Mouse (Mus musculus) intestine, postnatal 0 days (tissue): Measurements from ENCODE around the gene Padi3. TPM values are rescaled to one million over a fixed set of nuclear protein-coding genes. Genes with fewer than 3 reads are reported as not detected.

Experiments
- ATAC-seq: fragments of 200-750 bp; cut with Nextera tagmentation; 2 replicates; pipeline ENCODE4 v1.8.0; 2017; ENCODE audit warnings: mild to moderate bottlenecking, moderate TSS enrichment, moderate library complexity
- H3K27ac ChIP-seq: fragments of 300-500 bp; sonication (generic); 2 replicates; pipeline ENCODE4 v1.5.1; 2014; ENCODE audit warnings: mild to moderate bottlenecking, low read depth, low read length, moderate library complexity
- H3K27me3 ChIP-seq: fragments of 300-500 bp; sonication (generic); replicated peaks from 2 replicates; pipeline ENCODE4 v1.6.1; 2014; ENCODE audit warnings: low read length, mixed read lengths; ENCODE audit not compliant: control insufficient read depth, insufficient read depth
- H3K36me3 ChIP-seq: fragments of 300-500 bp; sonication (generic); 2 replicates; pipeline ENCODE4 v1.6.1; 2014; ENCODE audit warnings: mild to moderate bottlenecking, moderate library complexity; ENCODE audit not compliant: control insufficient read depth, insufficient read depth
- H3K4me1 ChIP-seq: fragments of 300-500 bp; sonication (generic); replicated peaks from 2 replicates; pipeline ENCODE4 v1.6.1; 2014; ENCODE audit warnings: antibody characterized with exemption, low read length, mixed read lengths; ENCODE audit not compliant: control insufficient read depth, insufficient read depth
- H3K4me2 ChIP-seq: fragments of 300-500 bp; sonication (generic); replicated peaks from 2 replicates; pipeline ENCODE4 v1.6.1; 2014; ENCODE audit warnings: low read depth, mild to moderate bottlenecking, moderate library complexity
- H3K4me3 ChIP-seq: fragments of 300-500 bp; sonication (generic); 2 replicates; pipeline ENCODE4 v1.5.1; 2014; ENCODE audit warnings: low read depth, low read length
- H3K9ac ChIP-seq: fragments of 300-500 bp; sonication (generic); 2 replicates; pipeline ENCODE4 v1.6.1; 2014; ENCODE audit warnings: mild to moderate bottlenecking, low read depth, low read length
- H3K9me3 ChIP-seq: fragments of 300-500 bp; sonication (generic); 2 replicates; pipeline ENCODE4 v1.6.1; 2016; ENCODE audit warnings: mixed run types; ENCODE audit not compliant: control insufficient read depth
- CTCF ChIP-seq: sonication (generic); IDR thresholded peaks from 2 replicates; pipeline ENCODE4 v1.5.1; 2016; ENCODE audit warnings: low read depth, mild to moderate bottlenecking, control low read depth, antibody characterized with exemption, moderate library complexity
- WGBS: fragments of 180-500 bp; shearing (Covaris S2); extraction: QIAGEN DNeasy Blood & Tissue Kit; methylation state at CpG from one replicate; pipeline ENCODE4 v1.1.7; 2014; 5-methylcytosine and 5-hydroxymethylcytosine counted together
- polyA plus RNA-seq: library from polyadenylated mRNA; unstranded; fragments of >200 nt; fragmentation: Nextera tagmentation; extraction: Ambion mirVana; gene quantifications from 2 replicates; pipeline ENCODE4 v1.2.1, GENCODE M21; 2015

Gene Padi3
- polyA plus RNA-seq, 1 experiment from 2014 or later, result 0.83 TPM

- TF ChIP-seq CTCF, result no peak
- Histone ChIP-seq H3K36me3 (no peaks in the 10 kb centered on the region), H3K4me2 (no peak overlapping the region), H3K9ac (no peak overlapping the region), H3K4me1 (no peaks in the 10 kb centered on the region; the same call in 1 of the 2 replicates), H3K27ac (no peak overlapping the region), H3K27me3 (no peaks in the 10 kb centered on the region), H3K9me3 (no peaks in the 10 kb centered on the region), H3K4me3 (no peak overlapping the region)
- no peak for ATAC-seq
- 12% methylated on average over 4 of the region's 4 CpGs for WGBS
These were observed 39.4 kb downstream of the Padi3 start for GRCm38 (mm10) chr4:140771091-140771490.

- no peak overlapping the region for H3K9ac ChIP-seq
- peak overlapping the region; percentile 40 for H3K4me2 ChIP-seq
- no peaks in the 10 kb centered on the region for H3K9me3 ChIP-seq
- H3K4me3 ChIP-seq, result peak overlapping the region; percentile 29
- no peak for TF ChIP-seq CTCF
- 7% methylated on average over 13 of the region's 13 CpGs for WGBS
- peak; percentile 50 for ATAC-seq
- no peaks in the 10 kb centered on the region for H3K27me3 ChIP-seq
- no peaks in the 10 kb centered on the region for H3K36me3 ChIP-seq
- H3K4me1 ChIP-seq, result no peaks in the 10 kb centered on the region; the same call in 1 of the 2 replicates
- H3K27ac ChIP-seq, result no peak overlapping the region
These were observed 40.0 kb downstream of the Padi3 start for GRCm38 (mm10) chr4:140770433-140770832.

GRCm38 (mm10) chr4:140768973-140769372 lies 41.5 kb downstream of the Padi3 start:
- H3K9ac ChIP-seq, result no peak overlapping the region
- WGBS, result 74% methylated on average over 5 of the region's 5 CpGs
- no peak overlapping the region for H3K4me2 ChIP-seq
- no peak overlapping the region for H3K27ac ChIP-seq
- no peaks in the 10 kb centered on the region; the same call in 1 of the 2 replicates for H3K4me1 ChIP-seq
- no peak for ATAC-seq
- no peaks in the 10 kb centered on the region for H3K27me3 ChIP-seq
- H3K4me3 ChIP-seq, result no peak overlapping the region
- H3K9me3 ChIP-seq, result no peaks in the 10 kb centered on the region
- TF ChIP-seq CTCF, result no peak
- no peaks in the 10 kb centered on the region for H3K36me3 ChIP-seq

- Histone ChIP-seq H3K9ac (no peak overlapping the region), H3K27me3 (no peaks in the 10 kb centered on the region), H3K36me3 (no peaks in the 10 kb centered on the region), H3K9me3 (no peaks in the 10 kb centered on the region), H3K4me3 (no peak overlapping the region), H3K4me2 (no peak overlapping the region), H3K27ac (no peak overlapping the region), H3K4me1 (no peaks in the 10 kb centered on the region)
- no peak for ATAC-seq
- 69% methylated on average over 3 of the region's 3 CpGs for WGBS
- no peak for TF ChIP-seq CTCF
These were observed 44.5 kb downstream of the Padi3 start for GRCm38 (mm10) chr4:140765936-140766335.

- H3K4me2 ChIP-seq, result no peak overlapping the region
- no peaks in the 10 kb centered on the region for H3K27me3 ChIP-seq
- H3K9me3 ChIP-seq, result no peaks in the 10 kb centered on the region
- peak; percentile 87 for TF ChIP-seq CTCF
- no peak overlapping the region for H3K9ac ChIP-seq
- 11% methylated on average over 9 of the region's 9 CpGs for WGBS
- H3K4me3 ChIP-seq, result no peak overlapping the region
- peak; percentile 53 for ATAC-seq
- H3K36me3 ChIP-seq, result no peaks in the 10 kb centered on the region
- H3K27ac ChIP-seq, result no peak overlapping the region
- H3K4me1 ChIP-seq, result no peaks in the 10 kb centered on the region
These were observed 47.3 kb downstream of the Padi3 start for GRCm38 (mm10) chr4:140763158-140763557.

- H3K4me3 ChIP-seq, result no peak overlapping the region
These were observed 48.8 kb downstream of the Padi3 start for GRCm38 (mm10) chr4:140761601-140762000.

GRCm38 (mm10) chr4:140755811-140756210 lies 54.6 kb downstream of the Padi3 start:
- Histone ChIP-seq H3K4me1 (no peaks in the 10 kb centered on the region), H3K27me3 (no peaks in the 10 kb centered on the region; the same call in 1 of the 2 replicates), H3K4me3 (no peak overlapping the region), H3K4me2 (no peak overlapping the region), H3K36me3 (no peaks in the 10 kb centered on the region), H3K9ac (no peak overlapping the region), H3K9me3 (no peaks in the 10 kb centered on the region), H3K27ac (no peak overlapping the region)
- no peak for TF ChIP-seq CTCF
- 82% methylated on average over 3 of the region's 3 CpGs for WGBS
- ATAC-seq, result no peak

More at GRCm38 (mm10) chr4:140761601-140762000, 48.8 kb downstream of the Padi3 start:
- Histone ChIP-seq H3K27ac (no peak overlapping the region), H3K36me3 (no peaks in the 10 kb centered on the region), H3K4me2 (no peak overlapping the region), H3K9me3 (no peaks in the 10 kb centered on the region), H3K27me3 (no peaks in the 10 kb centered on the region), H3K9ac (no peak overlapping the region), H3K4me1 (no peaks in the 10 kb centered on the region)
- no peak for TF ChIP-seq CTCF
- ATAC-seq, result no peak
- 90% methylated on average over 7 of the region's 7 CpGs for WGBS
